Mouse (Mus musculus) heart, embryonic 11.5 days (tissue): ENCODE measurements around the gene Rpl21. TPM values are rescaled to one million over a fixed set of nuclear protein-coding genes. Genes with fewer than 3 reads are reported as not detected.

Experiments
- ATAC-seq: fragments of 200-750 bp; cut with Nextera tagmentation; replicated peaks from 2 replicates; pipeline ENCODE4 v1.8.0; 2017; ENCODE audit warnings: moderate library complexity; ENCODE audit not compliant: insufficient number of reproducible peaks, low FRiP score, low TSS enrichment
- H3K27ac ChIP-seq: fragments of 300-500 bp; sonication (generic); 2 replicates; pipeline ENCODE4 v1.5.1; 2014; ENCODE audit warnings: mild to moderate bottlenecking, low read depth, low read length
- H3K27me3 ChIP-seq: fragments of 300-500 bp; sonication (generic); 2 replicates; pipeline ENCODE4 v1.6.1; 2014; ENCODE audit warnings: mild to moderate bottlenecking, low read length, mixed read lengths; ENCODE audit not compliant: control insufficient read depth, insufficient read depth
- H3K36me3 ChIP-seq: fragments of 300-500 bp; sonication (generic); 2 replicates; pipeline ENCODE4 v1.6.1; 2014; ENCODE audit warnings: mild to moderate bottlenecking, low read length, moderate library complexity, mixed read lengths; ENCODE audit not compliant: control insufficient read depth, insufficient read depth
- H3K4me1 ChIP-seq: fragments of 300-500 bp; sonication (generic); 2 replicates; pipeline ENCODE4 v1.6.1; 2014; ENCODE audit warnings: low read length; ENCODE audit not compliant: control insufficient read depth, insufficient read depth
- H3K4me2 ChIP-seq: fragments of 300-500 bp; sonication (generic); 2 replicates; pipeline ENCODE4 v1.6.1; 2014; ENCODE audit warnings: mild to moderate bottlenecking, moderate library complexity
- H3K4me3 ChIP-seq: fragments of 300-500 bp; sonication (generic); 2 replicates; pipeline ENCODE4 v1.5.1; 2014; ENCODE audit warnings: low read depth, low read length
- H3K9ac ChIP-seq: fragments of 300-500 bp; sonication (generic); 2 replicates; pipeline ENCODE4 v1.6.1; 2014; ENCODE audit warnings: mild to moderate bottlenecking, low read depth, low read length, moderate library complexity
- H3K9me3 ChIP-seq: fragments of 300-500 bp; sonication (generic); replicated peaks from 2 replicates; pipeline ENCODE4 v1.6.1; 2016; ENCODE audit warnings: low read length; ENCODE audit not compliant: control insufficient read depth
- WGBS: fragments of 180-500 bp; shearing (Covaris S2); extraction: QIAGEN DNeasy Blood & Tissue Kit; methylation state at CpG from one replicate; pipeline ENCODE4 v1.1.7; 2014; ENCODE audit not compliant: insufficient replicate concordance; 5-methylcytosine and 5-hydroxymethylcytosine counted together
- polyA plus RNA-seq: library from polyadenylated mRNA; unstranded; fragments of >200 nt; fragmentation: Nextera tagmentation; extraction: Ambion mirVana; gene quantifications from 2 replicates; pipeline ENCODE4 v1.2.1, GENCODE M21; 2014

The Rpl21 gene
- 444 and 490 TPM in 2 replicates for polyA plus RNA-seq

- Histone ChIP-seq H3K4me1 (peaks cover 18% of the 10 kb centered on the region; the same call in 1 of the 2 replicates), H3K27me3 (no peaks in the 10 kb centered on the region), H3K4me2 (peak within 1 kb of the TSS; percentile 77), H3K4me3 (peak within 1 kb of the TSS; percentile 73), H3K27ac (peak within 1 kb of the TSS; percentile 92), H3K36me3 (peaks cover 28% of the 10 kb centered on the region), H3K9me3 (no peaks in the 10 kb centered on the region), H3K9ac (peak within 1 kb of the TSS; percentile 91)
- peak; percentile 97 for ATAC-seq
- under 1% methylated on average over 60 of the region's 60 CpGs for WGBS
These were observed at the start of gene Rpl21 for GRCm38 (mm10) chr5:146832769-146833448. TSS of gene Rpl21 (plus strand) at chr5:146832890.

GRCm38 (mm10) chr5:146783300-146783699, 49.4 kb upstream of the Rpl21 start:
- Histone ChIP-seq H3K27ac (no peak overlapping the region), H3K9ac (no peak overlapping the region), H3K36me3 (peaks cover 2% of the 10 kb centered on the region; the same call in 1 of the 2 replicates), H3K4me3 (no peak overlapping the region), H3K4me1 (peaks cover 20% of the 10 kb centered on the region), H3K27me3 (no peaks in the 10 kb centered on the region), H3K9me3 (no peaks in the 10 kb centered on the region), H3K4me2 (no peak overlapping the region)
- WGBS: 68% methylated on average over 10 of the region's 10 CpGs
- no peak; the same call in 1 of the 2 replicates for ATAC-seq

- no peak for ATAC-seq
- H3K4me2 ChIP-seq: no peak overlapping the region
- H3K4me1 ChIP-seq: peaks cover 20% of the 10 kb centered on the region
- WGBS: 94% methylated on average over 10 of the region's 10 CpGs
- H3K9ac ChIP-seq: no peak overlapping the region
- H3K27me3 ChIP-seq: no peaks in the 10 kb centered on the region
- H3K36me3 ChIP-seq: peaks cover 2% of the 10 kb centered on the region; the same call in 1 of the 2 replicates
- H3K9me3 ChIP-seq: no peaks in the 10 kb centered on the region
- H3K4me3 ChIP-seq: no peak overlapping the region
- H3K27ac ChIP-seq: no peak overlapping the region
These were observed 48.8 kb upstream of the Rpl21 start for GRCm38 (mm10) chr5:146783891-146784290.

- H3K36me3 ChIP-seq: peaks cover 2% of the 10 kb centered on the region; the same call in 1 of the 2 replicates
- ATAC-seq: no peak
- 81% methylated on average over 8 of the region's 8 CpGs for WGBS
- no peaks in the 10 kb centered on the region for H3K9me3 ChIP-seq
- H3K27me3 ChIP-seq: no peaks in the 10 kb centered on the region
- no peak overlapping the region for H3K9ac ChIP-seq
- H3K4me3 ChIP-seq: no peak overlapping the region
- H3K4me1 ChIP-seq: peaks cover 19% of the 10 kb centered on the region
- H3K27ac ChIP-seq: no peak overlapping the region
- no peak overlapping the region for H3K4me2 ChIP-seq
These were observed 46.6 kb upstream of the Rpl21 start for GRCm38 (mm10) chr5:146786123-146786522.

GRCm38 (mm10) chr5:146789413-146789812, 43.3 kb upstream of the Rpl21 start:
- Histone ChIP-seq H3K36me3 (no peaks in the 10 kb centered on the region; the same call in 1 of the 2 replicates), H3K9me3 (no peaks in the 10 kb centered on the region), H3K4me1 (peaks cover 28% of the 10 kb centered on the region), H3K27ac (no peak overlapping the region), H3K27me3 (no peaks in the 10 kb centered on the region), H3K4me2 (no peak overlapping the region), H3K9ac (no peak overlapping the region), H3K4me3 (no peak overlapping the region)
- 88% methylated on average over 9 of the region's 9 CpGs for WGBS
- no peak for ATAC-seq

DNA sequence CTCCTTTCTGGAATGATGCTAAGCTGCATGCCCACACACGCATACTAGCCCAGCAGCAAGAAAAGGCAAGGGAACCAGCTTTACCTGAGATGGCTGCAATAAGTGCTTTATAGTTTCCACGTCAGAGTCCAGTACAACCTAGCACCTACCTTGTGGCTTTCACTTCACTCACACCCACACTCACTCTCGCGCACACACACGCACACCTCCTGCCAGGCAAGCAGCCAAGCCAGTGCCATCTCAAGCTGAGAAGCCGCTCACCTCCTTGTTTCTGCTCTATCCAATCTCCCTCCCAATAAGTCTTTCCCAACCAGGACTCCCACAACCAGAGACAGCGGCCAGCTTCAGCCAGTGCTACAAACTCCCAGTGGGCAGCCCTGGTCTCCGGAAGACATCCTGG, 41.7 kb upstream of the Rpl21 start:
- 78% methylated on average over 8 of the region's 8 CpGs for WGBS
- H3K9ac ChIP-seq: no peak overlapping the region; the same call in 1 of the 2 replicates

DNA sequence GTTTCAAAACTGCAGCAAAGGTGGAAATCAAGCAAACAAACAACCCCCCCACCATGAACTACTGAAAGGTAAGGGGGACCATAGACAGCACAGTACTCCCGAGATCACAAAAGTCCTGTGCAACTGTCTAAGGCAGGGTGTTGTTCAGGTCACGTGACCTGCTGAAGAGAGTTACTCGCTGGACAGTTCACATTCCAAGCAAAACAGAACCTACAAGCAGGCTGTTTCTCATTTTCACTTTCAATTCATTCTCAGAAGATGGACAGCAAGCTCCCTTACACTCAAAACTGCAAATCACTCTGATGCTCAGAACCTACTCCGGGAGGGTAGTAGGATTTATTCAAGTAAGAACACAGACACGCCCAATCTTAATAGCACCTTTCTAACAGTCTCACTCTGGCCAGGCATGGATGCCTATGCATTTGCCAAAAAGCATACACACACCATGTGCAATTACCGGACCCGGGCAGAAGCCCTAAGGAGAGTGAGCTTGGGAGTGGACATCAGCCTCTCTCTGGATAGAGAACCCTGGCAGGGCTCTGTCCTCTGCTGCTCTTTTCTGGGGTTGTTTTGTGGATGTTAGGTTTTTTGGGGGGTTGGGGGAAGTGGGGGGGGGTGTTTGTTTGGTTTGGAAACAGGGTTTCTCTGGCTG, 40.4 kb upstream of the Rpl21 start:
- Histone ChIP-seq H3K9me3 (no peaks in the 10 kb centered on the region), H3K27ac (no peak overlapping the region), H3K4me1 (peaks cover 28% of the 10 kb centered on the region), H3K4me2 (0 out of 2 replicates have a peak overlapping the region, but pooled peaks have one; percentile 22), H3K4me3 (no peak overlapping the region), H3K27me3 (no peaks in the 10 kb centered on the region), H3K9ac (no peak overlapping the region), H3K36me3 (no peaks in the 10 kb centered on the region; the same call in 1 of the 2 replicates)
- ATAC-seq: no peak
- 77% methylated on average over 7 of the region's 7 CpGs for WGBS

More for the DNA sequence above, 41.7 kb upstream of the Rpl21 start:
- H3K27ac ChIP-seq: no peak overlapping the region
- peaks cover 28% of the 10 kb centered on the region for H3K4me1 ChIP-seq
- 0 out of 2 replicates have a peak overlapping the region, but pooled peaks have one; percentile 0 for H3K4me2 ChIP-seq
- H3K36me3 ChIP-seq: no peaks in the 10 kb centered on the region; the same call in 1 of the 2 replicates
- H3K27me3 ChIP-seq: no peaks in the 10 kb centered on the region
- H3K4me3 ChIP-seq: no peak overlapping the region
- ATAC-seq: no peak
- H3K9me3 ChIP-seq: no peaks in the 10 kb centered on the region

DNA sequence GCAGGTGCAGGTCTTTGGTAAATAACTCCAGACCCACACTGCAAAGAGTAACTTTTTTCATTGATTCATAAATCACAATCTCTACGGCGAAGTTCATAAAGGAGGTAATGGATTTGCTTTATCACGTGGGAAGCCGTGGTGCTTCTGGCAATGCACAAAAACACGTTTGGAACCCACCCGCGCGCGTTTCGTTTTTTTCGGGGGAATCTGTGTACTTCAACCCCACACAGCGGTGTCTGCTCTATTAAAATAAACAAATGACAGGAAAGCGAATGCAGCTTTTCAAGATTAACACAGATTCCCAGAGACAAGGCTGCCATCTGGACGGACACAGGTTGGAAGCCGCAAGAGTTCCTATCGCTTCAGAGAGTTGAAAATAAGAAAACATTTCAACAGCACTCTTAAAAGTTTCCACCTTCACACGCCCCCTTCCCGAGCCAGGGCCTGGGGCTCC, 39.0 kb upstream of the Rpl21 start:
- Histone ChIP-seq H3K4me3 (peak overlapping the region; percentile 97), H3K27me3 (no peaks in the 10 kb centered on the region), H3K9me3 (no peaks in the 10 kb centered on the region), H3K4me1 (peaks cover 28% of the 10 kb centered on the region), H3K27ac (peak overlapping the region; percentile 95), H3K4me2 (peak overlapping the region; percentile 72), H3K9ac (peak overlapping the region; percentile 96), H3K36me3 (no peaks in the 10 kb centered on the region)
- WGBS: 8% methylated on average over 18 of the region's 18 CpGs
- no peak for ATAC-seq
